Mouse (Mus musculus) 3T3-L1 (cell line): ENCODE measurements at regions not wholly inside any gene's neighbourhood (a gene's known extent, or its start where the extent isn't known, plus 50 kb on each side); places are given as distances from the start of the nearest gene placed in this dataset.

Experiments
- DNase-seq: peaks from one replicate; pipeline ENCODE4 v3.0.0-alpha.2; 2015; ENCODE audit warnings: low read depth, low spot score

DNA sequence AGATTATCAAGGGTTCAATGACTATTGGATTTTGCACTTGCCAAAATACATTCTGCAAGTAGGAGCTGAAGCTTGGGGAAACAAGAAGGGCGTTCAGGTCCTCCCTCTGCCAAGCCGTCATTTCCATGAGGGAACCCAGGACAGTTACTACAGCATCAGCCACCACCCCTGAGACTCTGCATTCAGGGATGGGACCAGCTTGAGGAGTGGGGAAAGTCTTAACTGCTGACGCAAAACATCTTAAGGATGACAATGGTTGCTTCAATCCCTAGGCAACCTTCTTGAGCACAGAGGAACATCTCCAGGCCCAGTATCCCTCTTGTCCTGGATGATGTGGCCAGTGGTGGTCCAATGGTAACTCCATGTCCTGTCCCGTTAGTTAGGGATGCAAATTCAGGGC is 137.2 kb upstream of the Noct start:
- DNase-seq = no peak

DNA sequence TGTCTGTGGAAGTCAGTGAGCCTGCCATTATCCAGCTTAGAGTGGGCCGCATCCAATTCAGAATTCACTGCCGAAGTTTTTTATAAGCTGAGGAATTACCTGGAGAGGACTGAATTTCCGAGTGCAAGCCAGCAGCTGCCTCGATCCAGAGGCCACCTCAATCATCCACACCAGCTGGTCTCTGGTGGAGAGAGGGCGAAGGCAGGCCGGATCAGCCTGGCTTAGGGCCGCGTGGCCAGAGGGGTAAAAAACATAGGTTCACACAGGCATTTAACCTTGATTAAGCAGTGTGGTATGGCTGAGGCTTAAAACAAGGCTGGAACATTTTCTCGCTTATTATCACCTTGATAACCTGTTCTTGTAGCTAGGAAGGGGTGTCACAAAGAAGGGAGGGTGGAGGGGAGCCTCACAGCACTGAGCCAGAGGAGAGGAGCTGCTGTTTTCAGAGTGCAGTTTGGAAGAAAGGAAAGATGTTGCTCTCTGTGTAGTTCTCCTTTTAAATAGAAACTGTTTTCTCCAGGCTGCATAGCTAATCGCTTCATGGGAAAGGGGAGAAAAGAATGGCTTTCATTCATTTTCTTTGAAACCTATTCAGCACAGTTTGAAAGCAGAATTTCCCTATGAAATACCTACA is 135.1 kb upstream of the Noct start:
- no peak for DNase-seq

DNA sequence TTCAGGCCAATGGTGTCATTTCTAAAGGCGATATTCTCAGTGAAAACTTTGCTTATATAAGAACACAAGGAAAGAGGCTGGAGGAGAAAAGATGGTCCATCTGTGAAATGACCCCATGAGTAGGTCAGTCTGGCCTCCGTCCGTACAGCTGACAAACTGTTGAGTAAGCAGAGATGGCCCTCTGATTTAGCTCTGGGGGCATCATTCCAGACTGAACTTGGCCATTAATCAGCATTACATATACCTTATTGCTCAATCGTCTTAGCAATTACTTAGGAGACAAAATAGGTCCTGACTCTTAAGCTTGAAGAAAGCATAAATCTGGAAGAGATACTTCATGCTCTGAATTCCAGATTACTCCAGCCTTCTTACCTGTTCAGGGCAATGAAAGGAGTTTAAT is 132.8 kb upstream of the Noct start:
- peak; percentile 95 for DNase-seq

DNA sequence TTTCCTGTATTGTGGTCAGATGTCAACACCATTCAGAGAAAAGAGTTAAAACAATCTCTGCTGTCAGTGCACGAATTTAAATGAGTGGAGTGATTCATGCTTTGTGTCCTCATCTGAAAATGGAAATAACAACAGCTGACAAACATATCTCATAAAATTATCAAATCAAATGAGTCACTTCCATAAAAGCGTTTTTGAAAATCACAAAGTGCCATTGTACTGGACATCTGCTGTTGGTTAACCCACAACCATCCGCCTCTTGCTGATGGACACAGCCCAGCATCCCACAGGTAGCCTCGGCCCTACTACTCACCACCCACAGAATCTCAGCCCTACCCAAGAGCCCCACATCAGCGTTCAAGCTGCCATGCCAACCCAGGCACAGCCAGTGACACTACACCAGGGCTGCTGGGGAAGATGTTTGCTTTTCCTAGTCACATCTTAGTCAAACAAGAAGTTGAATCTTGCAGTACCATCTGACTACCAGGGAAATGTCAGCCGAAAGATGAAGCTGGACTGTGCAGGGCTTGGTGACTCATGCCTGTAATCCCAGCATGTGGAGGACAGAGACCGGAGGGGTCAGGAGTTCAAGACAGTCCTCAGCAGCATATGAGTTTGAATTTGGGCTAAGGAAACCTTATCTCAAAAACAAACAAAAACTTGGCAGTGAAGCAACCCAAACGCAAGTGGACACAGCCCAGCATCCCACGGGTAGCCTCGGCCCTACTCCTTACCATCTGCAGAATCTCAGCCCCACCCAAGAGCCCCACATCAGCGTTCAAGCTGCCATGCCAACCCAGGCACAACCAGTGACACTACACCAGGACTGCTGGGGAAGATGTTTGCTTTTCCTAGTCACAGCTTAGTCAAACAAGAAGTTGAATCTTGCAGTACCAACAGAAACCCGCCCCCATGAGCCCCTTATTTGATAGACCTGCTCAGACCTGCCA is 131.9 kb upstream of the Noct start:
- DNase-seq = peak; percentile 98

DNA sequence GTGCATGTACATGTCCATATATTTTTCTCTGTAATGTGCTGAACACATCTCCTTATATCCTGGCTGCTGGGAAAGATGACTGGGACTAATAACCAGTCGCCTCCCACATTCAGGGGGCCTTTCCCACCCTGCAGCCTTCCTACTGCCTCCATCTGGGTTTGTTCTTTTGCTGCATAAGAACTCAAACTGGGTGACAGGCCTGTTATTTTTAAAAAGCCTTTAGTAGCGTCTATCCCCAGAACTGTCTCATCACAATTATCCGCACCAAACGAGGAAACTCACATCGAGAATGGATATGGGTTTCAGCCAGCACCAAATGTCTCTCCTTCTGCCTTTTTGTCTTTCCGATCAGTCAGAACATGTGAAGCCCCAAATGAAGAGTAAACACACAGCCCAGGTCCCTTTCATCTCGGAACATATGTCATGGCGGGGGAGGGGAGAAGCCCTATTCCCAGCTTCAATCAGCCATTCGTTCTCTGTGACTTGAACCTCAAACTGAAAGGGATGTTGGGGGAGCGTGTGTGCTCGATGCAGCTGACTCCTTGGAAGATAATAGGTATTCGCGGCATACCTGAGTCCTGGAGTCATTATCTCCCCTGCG is 128.3 kb upstream of the Noct start:
- no peak for DNase-seq

DNA sequence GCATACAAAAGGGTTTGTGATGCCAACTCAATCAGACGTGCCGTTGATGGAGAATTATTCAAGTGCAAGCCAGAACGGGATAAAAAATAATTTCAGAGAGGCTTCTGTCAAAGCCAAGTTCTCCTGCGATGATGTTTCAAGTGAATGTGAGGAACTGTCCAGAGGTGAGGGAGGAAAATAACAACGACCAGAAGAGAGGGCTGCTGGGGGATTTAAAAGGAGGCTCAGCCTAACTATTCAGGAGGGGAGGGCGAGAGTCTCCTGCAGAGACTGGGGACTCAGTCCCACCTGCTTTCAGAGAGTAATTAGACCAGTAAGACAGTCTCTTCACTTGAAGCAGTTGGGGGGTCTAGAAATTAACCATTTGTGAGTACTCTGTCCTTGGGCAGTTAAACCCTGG is 127.7 kb upstream of the Noct start:
- no peak for DNase-seq

DNA sequence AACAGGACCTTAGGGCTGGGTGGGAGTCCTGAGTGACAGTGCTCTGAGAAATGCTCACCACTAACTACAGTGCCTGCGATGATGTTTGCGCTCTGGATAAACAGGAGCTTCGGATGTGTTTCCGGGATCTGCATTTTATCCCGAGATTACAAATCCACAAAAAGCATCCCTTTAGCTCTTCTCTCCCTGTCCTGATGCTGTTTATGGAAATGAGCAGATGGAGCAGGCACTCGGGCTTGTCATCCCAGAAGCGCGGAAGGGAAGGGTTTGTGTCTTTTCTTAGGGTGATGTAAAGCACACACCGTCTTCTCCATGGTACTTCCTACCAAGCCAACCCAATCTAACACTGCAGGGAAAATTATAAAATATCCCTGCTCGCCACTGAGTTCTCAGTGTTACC is 126.9 kb upstream of the Noct start:
- DNase-seq = no peak

DNA sequence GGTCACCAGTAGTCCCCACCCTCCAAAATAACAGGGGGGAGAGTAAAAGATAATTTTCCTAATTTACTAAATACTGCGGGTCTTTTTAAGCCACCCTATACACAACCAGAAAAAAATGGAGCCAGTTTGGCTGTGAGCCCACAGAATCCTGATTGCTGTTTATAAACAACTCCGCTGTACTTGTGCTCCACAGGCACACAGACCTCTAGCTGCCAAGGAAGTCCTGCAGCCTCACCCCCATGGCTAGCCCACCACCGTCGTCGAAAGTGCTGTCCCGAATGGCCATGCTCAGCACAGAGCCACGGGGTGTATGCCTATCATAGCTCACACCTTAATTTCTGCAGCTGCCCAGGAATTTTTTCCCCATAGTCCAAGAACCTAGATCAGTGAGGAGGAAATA is 124.3 kb upstream of the Noct start:
- DNase-seq = no peak

DNA sequence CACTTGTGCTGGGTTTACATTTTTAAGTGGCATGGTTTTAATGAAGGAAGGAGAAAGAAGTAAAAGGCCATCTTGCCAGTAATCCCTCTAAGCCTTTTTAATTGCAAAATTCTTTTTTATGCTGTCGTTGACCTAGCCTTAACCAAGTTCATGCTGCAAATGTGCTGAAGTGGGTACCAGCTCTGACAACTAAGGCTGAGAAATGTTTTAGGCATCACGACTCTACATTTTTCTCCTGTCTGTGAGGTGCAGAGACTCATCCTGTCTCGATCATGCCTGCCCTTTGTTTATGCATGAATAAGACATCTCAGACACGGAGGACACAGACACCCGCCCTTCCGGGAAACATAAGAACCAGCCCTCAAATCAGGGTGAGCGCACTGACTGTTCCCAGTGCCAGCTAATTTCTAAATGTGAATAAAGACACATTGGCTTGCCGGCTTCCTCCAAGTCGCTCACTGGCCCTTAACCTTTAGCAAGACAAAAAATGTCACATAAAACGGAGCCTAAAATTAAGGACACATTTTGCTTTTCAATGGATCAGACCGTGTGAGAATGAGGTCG is 115.5 kb upstream of the Noct start:
- no peak for DNase-seq

DNA sequence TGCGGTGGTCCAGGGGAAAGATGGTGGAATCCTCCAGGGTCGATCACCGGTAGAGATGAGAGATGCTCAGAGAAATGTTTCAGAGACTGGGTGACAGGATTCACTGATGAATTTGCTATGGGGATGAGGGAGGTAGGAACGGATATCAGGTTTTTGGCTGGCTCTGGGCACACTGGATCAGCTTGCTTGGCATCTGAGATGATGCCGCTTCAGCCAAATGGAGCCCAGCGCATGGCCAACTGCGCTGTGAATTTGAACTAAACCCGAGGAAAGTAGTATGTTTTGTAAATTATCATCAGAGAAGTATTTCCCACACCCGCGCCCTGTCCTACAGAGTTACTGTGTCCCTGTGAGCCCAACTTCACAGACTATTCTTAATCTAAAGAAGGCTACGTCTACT is 113.0 kb upstream of the Noct start:
- DNase-seq = no peak

DNA sequence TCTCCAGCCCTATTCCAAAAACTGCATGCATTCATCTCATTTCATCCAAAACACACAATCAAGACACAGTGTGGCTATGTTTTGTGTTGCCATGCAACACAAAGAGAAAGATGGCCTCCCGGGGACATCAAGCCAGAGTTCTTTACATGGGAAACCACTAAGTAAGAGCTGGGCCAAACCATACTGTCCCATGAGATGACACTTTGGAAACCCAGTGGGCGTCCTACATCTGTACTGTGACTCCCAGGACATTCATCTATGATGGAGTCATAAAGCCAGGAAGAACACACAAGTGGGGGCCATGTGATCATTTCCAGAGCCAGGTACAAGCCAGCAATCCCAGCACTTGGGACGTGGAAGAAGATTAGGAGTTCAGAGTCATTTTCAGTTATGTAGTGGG is 111.9 kb upstream of the Noct start:
- no peak for DNase-seq

DNA sequence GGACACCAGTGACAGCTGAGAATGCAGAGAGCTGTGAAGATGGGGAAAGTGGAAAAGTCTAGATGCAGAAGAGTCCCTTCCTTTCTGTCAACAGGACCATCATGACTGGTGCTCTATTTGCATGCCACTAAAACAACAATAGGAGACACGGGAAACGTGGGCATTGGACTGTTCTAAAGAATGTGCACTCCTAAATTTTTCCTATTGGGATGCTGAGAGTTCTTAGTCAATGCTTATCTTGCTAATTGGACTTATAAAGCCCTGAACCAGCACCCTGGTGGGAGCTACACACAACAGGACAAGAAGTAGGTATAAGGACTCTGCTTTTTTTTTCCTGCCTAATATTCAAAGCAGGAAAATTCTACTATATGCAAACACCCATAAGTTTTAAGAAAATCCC is 108.3 kb upstream of the Noct start:
- DNase-seq = no peak

DNA sequence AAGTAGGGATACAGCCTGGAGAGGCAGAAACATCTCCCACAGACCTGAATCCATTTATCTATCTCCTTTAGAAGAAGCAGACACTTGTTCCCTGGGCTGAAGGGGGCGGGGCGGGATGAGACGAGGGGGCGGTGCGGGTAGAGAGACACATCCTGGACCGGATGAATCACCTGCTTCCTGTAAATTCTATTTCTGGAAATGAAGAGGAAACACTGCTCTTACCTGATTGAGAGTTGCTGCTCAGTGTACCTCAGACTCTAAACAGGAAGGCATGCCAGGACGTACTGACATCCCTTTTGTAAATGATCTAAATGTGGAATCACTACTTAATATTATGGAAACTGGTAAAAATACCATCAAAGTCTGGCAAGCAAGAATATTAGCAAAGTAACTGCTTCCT is 105.5 kb upstream of the Noct start:
- peak; percentile 13 for DNase-seq

DNA sequence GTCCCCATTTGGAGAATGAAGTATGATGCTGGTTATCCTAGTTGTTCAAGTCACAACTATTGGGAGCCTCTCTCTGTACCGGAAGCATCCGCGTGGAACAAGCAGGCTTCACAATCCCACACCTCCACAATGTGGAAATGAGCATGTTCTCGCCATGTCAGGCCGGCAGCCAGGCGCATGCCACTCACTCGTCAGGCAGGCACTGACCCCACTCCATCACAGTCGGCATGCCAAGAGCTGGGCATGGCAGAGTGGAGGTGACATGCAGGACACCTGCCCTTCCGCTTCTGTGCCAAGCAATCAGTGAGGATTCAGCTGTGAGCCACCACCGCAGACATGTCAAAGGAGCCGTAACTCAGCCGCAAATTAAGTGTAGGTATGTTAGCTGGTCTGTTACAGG is 103.7 kb upstream of the Noct start:
- no peak for DNase-seq

DNA sequence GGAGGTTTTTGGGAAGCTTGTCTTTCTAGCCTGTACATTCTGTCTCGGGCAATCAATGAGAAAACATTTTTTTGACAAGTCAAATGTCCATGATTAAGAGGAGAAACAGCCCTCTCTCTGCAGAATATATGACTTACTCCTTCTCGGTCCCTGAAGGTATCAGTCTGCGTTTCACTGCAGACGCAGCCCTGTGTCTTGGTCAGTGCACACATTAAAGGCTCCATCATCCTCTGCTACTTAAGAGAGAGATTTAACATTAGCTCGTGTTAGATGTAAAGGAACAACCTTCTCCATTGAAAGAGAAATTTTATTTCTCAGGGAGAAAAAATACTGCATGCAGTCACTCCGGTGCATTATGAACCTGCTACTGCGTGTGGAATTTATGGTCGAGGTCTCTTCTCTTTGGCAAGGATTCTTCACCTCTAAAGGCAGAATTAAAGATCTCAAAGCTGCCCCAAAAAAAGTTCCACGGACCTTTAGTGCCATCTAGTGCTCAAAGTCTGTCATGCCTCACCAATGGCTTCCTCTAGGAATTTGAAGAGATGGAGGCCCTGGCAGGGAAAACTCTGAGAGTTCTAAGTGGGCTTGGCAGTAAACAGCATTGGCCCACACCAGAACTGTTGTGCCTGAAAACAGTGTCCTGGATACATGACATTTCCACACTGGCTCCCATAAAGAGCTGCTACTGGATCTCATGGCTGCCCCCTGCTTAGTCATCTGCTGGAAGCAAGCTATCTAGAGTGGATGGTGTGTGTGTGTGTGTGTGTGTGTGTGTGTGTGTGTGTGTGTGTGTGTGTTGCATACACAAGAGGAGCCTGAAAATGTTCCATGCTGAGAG is 102.3 kb upstream of the Noct start:
- DNase-seq = peak; percentile 87

DNA sequence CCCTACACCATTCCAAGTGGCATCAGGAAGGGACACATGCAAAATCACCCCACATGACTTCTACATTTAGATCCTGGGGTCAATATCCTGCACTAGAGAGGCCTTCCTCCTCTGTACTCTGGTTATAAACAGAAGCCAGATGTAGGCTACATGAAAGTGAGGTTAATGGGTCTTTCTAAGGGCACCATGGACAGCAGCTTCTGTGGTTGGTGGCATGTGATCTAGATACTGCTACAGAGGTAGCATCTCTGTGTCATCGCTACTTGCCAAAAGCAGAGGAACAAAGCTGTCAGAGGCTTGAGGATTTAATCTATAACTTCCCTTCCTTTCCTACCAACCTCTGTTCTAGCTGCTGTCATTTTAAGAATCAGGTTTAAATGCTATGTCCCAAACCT is 101.7 kb upstream of the Noct start:
- peak; percentile 48 for DNase-seq

DNA sequence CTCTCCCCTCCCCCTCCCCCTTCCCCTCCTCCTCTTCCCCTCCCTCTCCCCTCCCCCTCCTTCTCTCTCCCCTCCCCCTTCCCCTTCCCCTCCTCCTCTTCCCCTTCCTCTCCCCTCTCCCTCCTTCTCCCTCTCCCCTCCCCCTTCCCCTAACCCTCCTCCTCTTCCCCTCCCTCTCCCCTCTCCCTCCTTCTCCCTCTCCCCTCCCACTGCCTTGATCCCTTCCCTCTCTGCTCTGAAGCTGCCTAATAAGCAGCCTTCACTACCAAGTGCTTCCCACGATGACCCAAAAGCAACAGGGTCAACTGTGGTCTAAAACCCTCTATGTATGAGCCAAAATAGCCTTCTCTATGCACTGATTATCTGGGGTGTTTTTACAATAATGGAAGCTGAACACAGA is 96.4 kb upstream of the Noct start:
- DNase-seq = no peak

DNA sequence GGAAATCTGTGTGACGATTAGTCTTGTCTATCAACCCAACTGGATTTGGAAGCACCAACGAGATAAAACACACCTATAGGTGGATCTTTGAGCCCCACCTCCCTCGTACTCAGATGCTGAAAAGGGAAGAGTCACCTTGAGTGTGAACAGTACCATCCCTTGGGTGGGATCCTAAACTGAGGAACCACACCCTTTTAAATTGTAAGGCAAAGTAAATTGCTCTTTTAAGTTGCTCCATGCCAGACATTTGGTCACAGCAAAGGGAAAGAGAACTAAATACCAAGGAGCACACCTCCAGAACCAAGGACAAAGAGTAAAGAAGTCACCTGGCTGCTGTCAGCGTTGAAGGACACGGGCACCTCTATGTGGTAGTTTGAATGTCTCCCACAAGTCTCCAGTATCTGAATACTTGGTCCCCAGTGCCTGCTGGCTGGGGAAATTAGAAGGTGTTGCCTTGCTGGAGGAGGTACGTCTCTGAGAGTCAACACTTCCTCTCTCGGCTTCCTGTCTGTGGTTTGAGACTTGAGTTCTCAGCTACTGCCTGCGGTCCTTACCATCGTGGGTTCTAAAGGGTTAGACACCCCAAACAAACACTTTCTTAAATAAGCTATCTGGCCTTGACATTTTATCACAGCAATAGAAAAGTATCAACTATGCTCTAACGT is 95.6 kb upstream of the Noct start:
- DNase-seq = no peak

DNA sequence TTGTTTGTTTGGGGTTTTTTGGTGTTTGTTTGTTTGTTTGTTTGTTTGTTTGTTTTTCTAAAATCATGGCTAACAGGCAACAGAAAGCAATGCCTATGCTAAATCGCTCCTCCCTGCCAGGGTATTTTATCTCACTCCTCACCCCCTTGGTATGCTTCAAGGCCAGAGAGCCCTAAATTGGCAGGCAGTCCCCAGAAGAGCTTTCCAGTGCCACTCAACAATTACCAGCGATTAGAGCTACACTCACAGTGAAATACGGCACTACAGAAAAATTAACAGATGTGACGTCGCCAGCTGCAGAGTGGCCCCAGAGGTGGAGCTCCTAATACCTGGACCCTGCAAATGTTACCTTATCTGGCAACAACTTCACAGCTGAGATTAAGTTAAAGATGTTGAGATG is 93.5 kb upstream of the Noct start:
- DNase-seq = no peak

DNA sequence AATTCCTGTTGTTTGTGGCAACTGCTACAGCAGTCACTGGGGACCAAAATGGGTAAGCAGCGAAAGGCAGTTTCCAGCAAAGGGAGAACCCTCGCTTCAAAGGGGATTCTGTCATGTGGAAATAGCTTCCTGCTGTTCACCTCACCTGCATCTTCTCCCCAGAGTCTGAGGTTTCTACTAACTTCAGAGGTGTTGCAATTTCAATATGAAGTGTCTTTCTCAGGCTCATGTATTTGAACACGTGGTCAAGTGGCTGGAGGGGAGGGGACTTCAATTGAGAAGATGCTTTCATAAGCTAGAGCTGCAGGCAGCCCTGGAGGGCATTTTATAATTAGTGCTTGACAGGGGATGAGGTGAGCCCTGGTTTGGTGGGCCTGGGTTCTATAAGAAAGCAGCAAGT is 92.9 kb upstream of the Noct start:
- no peak for DNase-seq

DNA sequence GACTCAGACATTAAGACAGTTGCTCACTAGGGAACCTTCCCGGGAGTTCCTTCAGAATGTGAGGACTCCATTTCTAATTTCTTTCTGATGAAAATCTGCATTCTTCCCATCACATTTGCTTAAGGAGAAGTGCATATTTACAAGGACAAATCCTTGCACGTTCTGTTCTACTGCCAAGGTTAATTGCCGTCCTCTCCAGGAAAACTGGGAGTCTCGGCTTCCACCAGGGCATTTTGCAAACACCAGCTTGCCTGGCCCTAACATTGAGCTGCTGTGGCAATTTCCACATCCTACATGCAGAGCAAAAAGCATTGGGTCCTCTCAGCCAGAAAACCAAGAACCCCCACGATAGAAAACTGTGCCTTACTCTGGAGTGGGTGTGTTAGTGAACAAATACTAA is 91.5 kb upstream of the Noct start:
- no peak for DNase-seq
